Mouse (Mus musculus): ENCODE data around the gene Mrvi1. TPM values are rescaled to one million over a fixed set of nuclear protein-coding genes. Genes with fewer than 3 reads are reported as not detected.

Gene Mrvi1
- polyA plus RNA-seq, 1 experiment = 6.4 TPM

DNA sequence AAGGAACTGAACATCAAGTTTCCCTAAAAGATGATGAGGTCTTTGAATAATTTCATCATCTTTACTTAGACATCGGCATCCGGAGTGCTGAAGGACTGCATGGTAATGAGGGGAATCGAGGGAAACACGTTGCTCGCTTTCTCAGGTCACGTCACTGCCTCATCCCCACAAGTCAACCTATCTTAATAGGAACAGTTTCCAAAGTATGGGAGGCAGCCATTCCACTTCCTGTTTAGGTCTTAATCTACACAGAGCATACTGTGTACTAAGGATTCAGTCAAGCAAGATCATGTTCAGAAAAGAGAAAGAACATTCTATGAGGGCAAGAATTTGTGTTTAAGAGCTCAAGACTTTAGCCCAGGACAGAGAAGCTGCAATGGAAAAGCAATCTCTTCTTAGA lies 34.6 kb downstream of the Mrvi1 start:
- Histone ChIP-seq H3K27ac (ENCODE audit: insufficient read depth, low read length) (no peak overlapping the region), H3K4me3 (ENCODE audit: insufficient read depth, low read length) (no peak overlapping the region), H3K4me1 (ENCODE audit: control insufficient read depth, insufficient read depth, low read length) (peaks cover 16% of the 10 kb centered on the region)
- no peak for TF ChIP-seq POLR2A (IDR thresholded peaks at IDR 0.05; ENCODE audit: low read depth, low read length)
- TF ChIP-seq CTCF (IDR thresholded peaks at IDR 0.05; ENCODE audit: borderline replicate concordance, insufficient read depth, low read length) = no peak

DNA sequence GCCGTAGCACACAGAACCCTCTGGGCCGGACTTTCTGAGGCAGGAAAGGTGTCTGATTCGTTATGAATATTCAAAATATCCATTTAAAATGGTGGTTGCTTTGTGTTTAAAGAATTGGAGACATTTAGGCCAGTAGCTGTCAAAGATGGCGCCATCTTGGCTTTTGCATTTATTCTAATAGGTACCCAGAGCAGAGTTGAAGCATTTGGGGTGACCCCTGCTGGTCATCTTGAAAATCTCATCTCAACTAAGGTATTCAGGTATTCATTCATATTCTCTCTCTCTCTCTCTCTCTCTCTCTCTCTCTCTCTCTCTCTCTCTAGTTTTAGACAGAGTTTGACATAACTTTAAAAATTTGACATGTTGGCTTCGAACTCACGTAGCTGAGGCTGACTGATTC lies 35.5 kb downstream of the Mrvi1 start:
- TF ChIP-seq POLR2A (IDR thresholded peaks at IDR 0.05; ENCODE audit: low read depth, low read length) (no peak), CTCF (IDR thresholded peaks at IDR 0.05; ENCODE audit: borderline replicate concordance, insufficient read depth, low read length) (no peak)
- no peak overlapping the region for H3K27ac ChIP-seq (ENCODE audit: insufficient read depth, low read length)
- peaks cover 21% of the 10 kb centered on the region for H3K4me1 ChIP-seq (ENCODE audit: control insufficient read depth, insufficient read depth, low read length)
- no peak overlapping the region for H3K4me3 ChIP-seq (ENCODE audit: insufficient read depth, low read length)

- H3K4me3 ChIP-seq (ENCODE audit: insufficient read depth, low read length) = no peak overlapping the region
- TF ChIP-seq POLR2A (IDR thresholded peaks at IDR 0.05; ENCODE audit: low read depth, low read length) (no peak), CTCF (IDR thresholded peaks at IDR 0.05; ENCODE audit: borderline replicate concordance, insufficient read depth, low read length) (no peak)
Observed at GRCm38 (mm10) chr7:110944321-110944720, 37.9 kb downstream of the Mrvi1 start.

DNA sequence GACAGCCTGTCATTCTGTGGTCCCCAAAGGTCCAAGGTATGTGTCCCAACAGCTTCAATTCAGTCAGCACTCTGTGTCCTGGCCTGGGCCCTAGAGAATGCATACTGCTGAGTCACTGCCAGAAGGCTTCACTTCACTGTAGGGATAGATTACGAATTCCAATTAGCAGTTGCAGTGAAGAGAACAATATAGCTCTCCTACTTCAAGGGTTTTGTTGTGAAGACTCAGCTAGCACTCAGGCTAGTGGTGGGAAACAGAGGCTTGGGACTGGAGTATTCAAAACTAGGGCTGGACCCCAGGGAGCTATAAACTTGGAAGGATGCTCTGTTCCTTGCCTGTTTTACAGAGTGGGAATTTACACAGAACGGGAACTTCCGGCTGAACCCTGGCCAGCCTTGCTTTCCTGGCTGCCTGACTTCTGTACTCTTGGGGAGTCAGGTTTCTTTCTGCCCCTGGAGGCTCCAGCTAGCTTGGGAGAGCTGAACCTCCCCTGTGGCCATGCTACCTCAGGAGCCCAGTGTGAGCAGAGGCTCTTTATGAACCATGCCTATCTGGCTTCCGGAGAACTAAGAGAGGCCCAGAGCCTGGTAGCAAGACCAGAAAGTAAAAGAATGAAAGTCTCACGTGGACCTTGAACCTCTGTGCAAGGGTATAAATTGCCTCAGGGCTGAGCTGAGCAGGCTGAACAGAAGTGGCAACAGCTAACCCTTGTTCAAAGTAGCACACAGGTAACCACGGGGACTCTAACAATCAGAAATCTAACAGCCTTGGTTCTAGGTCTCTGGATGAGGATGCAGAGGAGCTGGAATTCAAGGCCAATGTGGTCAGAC lies 40.3 kb downstream of the Mrvi1 start:
- Histone ChIP-seq H3K4me3 (ENCODE audit: insufficient read depth, low read length) (no peak overlapping the region), H3K27ac (ENCODE audit: insufficient read depth, low read length) (peak overlapping the region; percentile 69), H3K4me1 (ENCODE audit: control insufficient read depth, insufficient read depth, low read length) (peaks cover 11% of the 10 kb centered on the region)
- TF ChIP-seq POLR2A (IDR thresholded peaks at IDR 0.05; ENCODE audit: low read depth, low read length) = no peak
- TF ChIP-seq CTCF (IDR thresholded peaks at IDR 0.05; ENCODE audit: borderline replicate concordance, insufficient read depth, low read length) = no peak

More at GRCm38 (mm10) chr7:110944321-110944720, 37.9 kb downstream of the Mrvi1 start:
- Histone ChIP-seq H3K4me1 (ENCODE audit: control insufficient read depth, insufficient read depth, low read length) (peaks cover 11% of the 10 kb centered on the region), H3K27ac (ENCODE audit: insufficient read depth, low read length) (no peak overlapping the region)

DNA sequence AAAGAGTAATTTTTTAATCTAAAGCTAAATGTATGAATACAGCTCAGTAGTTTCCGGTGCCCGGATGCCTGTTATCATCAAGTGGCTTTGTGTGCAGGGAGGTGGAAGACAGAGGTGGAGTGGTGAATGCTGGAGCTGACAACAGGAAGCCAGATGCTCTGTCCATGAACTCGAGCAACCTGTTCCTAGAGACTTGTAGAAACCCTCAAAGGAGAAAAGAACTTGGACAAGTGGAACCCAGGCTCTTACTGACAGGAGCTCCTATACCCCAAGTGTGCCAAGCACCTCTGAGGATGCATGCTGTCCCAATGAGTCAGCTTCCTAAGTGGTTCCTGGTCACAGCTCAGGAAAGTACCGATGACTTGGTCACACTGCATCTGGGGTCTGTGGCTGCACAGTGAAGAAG lies 41.1 kb downstream of the Mrvi1 start:
- Histone ChIP-seq H3K27ac (ENCODE audit: insufficient read depth, low read length) (peak overlapping the region; percentile 69), H3K4me1 (ENCODE audit: control insufficient read depth, insufficient read depth, low read length) (peaks cover 11% of the 10 kb centered on the region), H3K4me3 (ENCODE audit: insufficient read depth, low read length) (no peak overlapping the region)
- no peak for TF ChIP-seq CTCF (IDR thresholded peaks at IDR 0.05; ENCODE audit: borderline replicate concordance, insufficient read depth, low read length)
- no peak for TF ChIP-seq POLR2A (IDR thresholded peaks at IDR 0.05; ENCODE audit: low read depth, low read length)

DNA sequence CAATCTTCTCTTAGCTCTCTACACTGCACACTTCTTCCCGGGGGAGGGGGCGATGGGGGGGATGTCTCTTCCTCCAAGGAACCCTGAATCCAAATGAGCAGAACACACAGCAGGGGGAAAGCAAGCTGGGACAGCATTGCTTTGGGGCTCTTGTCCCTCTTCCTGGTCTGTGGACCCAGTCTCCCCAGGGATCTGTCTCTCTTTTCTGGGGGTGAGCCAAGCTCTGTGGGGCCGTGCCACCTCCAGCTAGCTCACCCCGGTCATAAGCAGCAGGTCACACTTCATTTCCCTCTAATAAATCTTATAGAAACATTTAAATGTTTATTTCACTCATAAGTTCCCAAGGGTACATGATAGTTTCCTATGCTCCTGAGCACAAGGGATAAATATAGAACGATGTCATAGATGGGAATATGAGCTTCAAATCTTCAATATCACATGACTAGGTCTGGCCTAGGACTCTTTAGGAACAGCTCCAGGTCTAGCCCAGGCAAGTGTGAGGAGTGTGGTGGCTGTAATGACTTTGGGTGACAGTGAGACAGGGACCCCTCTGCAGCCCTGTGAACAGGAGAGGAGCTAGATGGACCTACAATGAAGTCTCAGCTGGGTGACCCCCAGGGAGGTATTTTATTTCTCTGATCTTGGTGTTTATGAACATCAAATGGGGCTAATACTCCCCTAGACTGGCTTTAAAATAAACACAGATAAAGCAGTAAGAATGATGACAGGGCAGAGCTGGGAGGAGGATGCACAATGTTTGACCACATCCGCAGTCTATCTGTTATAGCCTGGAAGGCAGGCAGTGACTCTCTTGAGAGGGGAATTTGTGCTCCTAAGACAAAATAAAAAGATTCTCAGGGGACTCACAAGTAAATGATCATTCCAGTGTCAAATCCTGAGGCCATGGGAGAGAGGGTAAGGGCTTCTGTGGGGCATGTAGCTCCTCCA lies 46.2 kb downstream of the Mrvi1 start:
- no peak for TF ChIP-seq CTCF (IDR thresholded peaks at IDR 0.05; ENCODE audit: borderline replicate concordance, insufficient read depth, low read length)
- no peak for TF ChIP-seq POLR2A (IDR thresholded peaks at IDR 0.05; ENCODE audit: low read depth, low read length)
- Histone ChIP-seq H3K27ac (ENCODE audit: insufficient read depth, low read length) (no peak overlapping the region), H3K4me3 (ENCODE audit: insufficient read depth, low read length) (no peak overlapping the region), H3K4me1 (ENCODE audit: control insufficient read depth, insufficient read depth, low read length) (peaks cover 9% of the 10 kb centered on the region)

GRCm38 (mm10) chr7:110933999-110934398 lies 48.3 kb downstream of the Mrvi1 start:
- Histone ChIP-seq H3K4me1 (ENCODE audit: control insufficient read depth, insufficient read depth, low read length) (peaks cover 6% of the 10 kb centered on the region), H3K4me3 (ENCODE audit: insufficient read depth, low read length) (no peak overlapping the region), H3K27ac (ENCODE audit: insufficient read depth, low read length) (no peak overlapping the region)
- no peak for TF ChIP-seq CTCF (IDR thresholded peaks at IDR 0.05; ENCODE audit: borderline replicate concordance, insufficient read depth, low read length)
- no peak for TF ChIP-seq POLR2A (IDR thresholded peaks at IDR 0.05; ENCODE audit: low read depth, low read length)

GRCm38 (mm10) chr7:110933329-110933728 lies 48.9 kb downstream of the Mrvi1 start:
- Histone ChIP-seq H3K4me3 (ENCODE audit: insufficient read depth, low read length) (no peak overlapping the region), H3K27ac (ENCODE audit: insufficient read depth, low read length) (no peak overlapping the region), H3K4me1 (ENCODE audit: control insufficient read depth, insufficient read depth, low read length) (peaks cover 6% of the 10 kb centered on the region)
- TF ChIP-seq CTCF (IDR thresholded peaks at IDR 0.05; ENCODE audit: borderline replicate concordance, insufficient read depth, low read length) = no peak
- no peak for TF ChIP-seq POLR2A (IDR thresholded peaks at IDR 0.05; ENCODE audit: low read depth, low read length)

DNA sequence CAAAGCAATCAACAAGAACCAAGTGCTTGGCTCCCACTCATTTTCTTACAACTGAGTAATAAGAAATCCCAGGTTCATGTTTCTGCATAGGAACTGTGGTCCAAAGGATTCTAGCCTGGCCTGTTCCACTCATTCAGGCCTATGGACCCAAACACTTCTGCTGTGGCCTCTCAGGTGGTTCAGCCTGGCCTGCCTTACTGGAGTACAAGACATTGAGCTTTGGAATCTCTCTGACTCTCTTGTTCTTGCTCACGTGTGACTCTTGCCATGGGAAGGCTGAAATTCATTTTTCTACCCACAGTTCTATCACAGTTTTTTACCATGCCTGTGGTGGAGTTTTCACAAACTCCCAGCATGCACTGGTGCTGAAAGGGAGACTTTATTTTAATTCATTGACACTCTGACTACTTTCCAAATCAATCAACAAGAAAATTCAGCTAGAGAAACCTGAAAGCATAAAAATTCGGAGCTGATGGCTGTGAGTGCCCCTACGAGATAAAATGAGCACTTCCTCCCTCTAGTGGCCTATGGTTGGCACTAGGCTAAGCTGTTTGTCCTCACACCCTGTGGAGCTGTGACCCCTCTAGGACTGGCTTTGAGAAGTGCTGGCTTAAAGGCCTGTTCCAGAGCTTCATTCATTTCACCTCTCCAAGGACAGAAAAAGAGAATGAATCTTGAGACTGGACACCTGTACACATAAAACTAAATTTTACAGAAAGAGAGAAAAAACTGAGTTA lies 52.0 kb downstream of the Mrvi1 start:
- TF ChIP-seq POLR2A (IDR thresholded peaks at IDR 0.05; ENCODE audit: low read depth, low read length) = no peak
- TF ChIP-seq CTCF (IDR thresholded peaks at IDR 0.05; ENCODE audit: borderline replicate concordance, insufficient read depth, low read length) = peak; percentile 46; the same call in 1 of the 2 replicates
- H3K4me1 ChIP-seq (ENCODE audit: control insufficient read depth, insufficient read depth, low read length) = peaks cover 6% of the 10 kb centered on the region
- no peak overlapping the region for H3K27ac ChIP-seq (ENCODE audit: insufficient read depth, low read length)
- H3K4me3 ChIP-seq (ENCODE audit: insufficient read depth, low read length) = no peak overlapping the region

Measured in embryonic fibroblast, embryonic 13.5 days (primary cell).